Mouse (Mus musculus): ENCODE measurements around the gene Ngef. TPM values are rescaled to one million over a fixed set of nuclear protein-coding genes. Genes with fewer than 3 reads are reported as not detected.

Ngef gene
- total and polyA plus RNA-seq, 2 experiments from 2014 or later, result 57.9 to 67.2 TPM

DNA sequence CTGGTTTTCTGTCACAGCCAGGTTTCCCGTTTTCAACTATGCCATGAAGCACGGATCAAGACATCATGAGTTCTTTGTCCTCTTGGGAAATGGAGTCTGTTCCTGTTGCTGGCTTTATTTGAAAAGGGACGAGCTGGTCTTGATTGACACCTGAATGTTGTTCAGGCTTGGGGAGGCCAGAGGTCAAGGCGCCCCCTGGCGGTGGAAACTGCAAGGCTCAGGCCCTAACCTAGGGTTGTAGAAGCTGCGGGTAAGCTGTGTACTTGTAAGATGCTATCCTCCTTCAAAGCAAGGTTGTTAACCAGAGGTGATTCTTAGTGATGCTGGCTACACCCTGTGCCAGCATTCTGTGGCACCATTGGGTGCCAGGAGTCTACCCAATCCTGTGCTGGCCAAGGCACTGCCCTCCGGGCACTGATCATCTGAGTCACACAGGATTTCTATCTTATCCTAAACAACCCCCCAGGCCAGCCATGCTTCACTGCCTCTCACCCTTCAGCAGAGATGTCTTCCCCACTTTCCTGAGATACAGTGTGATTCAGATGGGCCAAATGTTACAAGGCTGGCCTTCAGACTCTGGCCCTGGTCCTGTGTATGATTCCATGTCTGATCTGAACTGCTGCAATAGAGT is 34.9 kb upstream of the Ngef start:
- no peaks in the 10 kb centered on the region for H3K4me1 ChIP-seq (ENCODE audit: insufficient read depth)
- H3K9ac ChIP-seq, result no peak overlapping the region
- no peaks in the 10 kb centered on the region for H3K9me3 ChIP-seq (ENCODE audit: low read length)
- 31% methylated on average over 7 of the region's 7 CpGs for WGBS
- peak; percentile 65 for TF ChIP-seq CTCF (IDR thresholded peaks at IDR 0.05; ENCODE audit: low read depth)
- no peak for ATAC-seq
- H3K36me3 ChIP-seq (ENCODE audit: insufficient read depth), result no peaks in the 10 kb centered on the region
- no peaks in the 10 kb centered on the region for H3K27me3 ChIP-seq (ENCODE audit: insufficient read depth, low read length)
- no peak overlapping the region for H3K27ac ChIP-seq (ENCODE audit: low read depth, low read length)
- peak; percentile 32 for DNase-seq
- H3K4me2 ChIP-seq (ENCODE audit: low read depth), result no peak overlapping the region
- H3K4me3 ChIP-seq (ENCODE audit: low read depth, low read length), result no peak overlapping the region

DNA sequence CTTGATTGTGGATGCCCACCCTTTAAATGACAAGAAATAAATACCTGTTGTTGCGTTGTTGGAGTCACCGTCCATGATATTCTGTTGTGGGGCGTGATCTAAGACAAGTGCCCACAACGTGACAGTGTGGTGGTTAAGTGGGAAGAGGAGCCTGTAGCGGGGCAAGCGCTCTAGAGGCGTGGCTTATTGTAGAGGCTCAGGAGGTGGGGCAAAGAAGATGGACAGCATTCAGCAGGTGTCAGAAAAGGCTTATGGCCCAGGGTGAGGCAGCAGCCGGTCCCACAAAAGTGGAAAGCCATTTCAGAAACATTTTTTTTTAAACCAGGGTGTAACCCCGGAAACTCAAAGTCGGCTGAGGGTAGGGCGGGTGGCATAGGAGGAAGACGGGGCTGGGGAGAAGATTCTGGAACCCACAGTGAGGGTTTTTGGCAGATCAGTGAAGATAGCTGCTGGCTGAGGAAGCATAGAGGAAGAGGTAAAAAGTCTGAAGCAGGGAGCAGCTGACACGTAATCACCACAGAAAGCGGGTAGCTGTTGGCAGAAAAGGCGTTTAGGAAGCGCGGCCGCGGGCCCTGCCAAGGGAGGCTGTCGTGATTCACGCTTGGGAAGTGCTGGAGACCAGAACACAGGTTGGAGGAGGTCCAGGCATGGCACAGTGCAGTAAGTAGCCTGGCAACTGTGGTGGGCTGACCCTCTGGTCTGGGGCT is 33.9 kb upstream of the Ngef start:
- Histone ChIP-seq H3K4me3 (ENCODE audit: low read depth, low read length) (no peak overlapping the region), H3K27me3 (ENCODE audit: insufficient read depth, low read length) (no peaks in the 10 kb centered on the region), H3K4me2 (ENCODE audit: low read depth) (no peak overlapping the region), H3K9me3 (ENCODE audit: low read length) (no peaks in the 10 kb centered on the region), H3K4me1 (ENCODE audit: insufficient read depth) (no peaks in the 10 kb centered on the region), H3K27ac (ENCODE audit: low read depth, low read length) (no peak overlapping the region), H3K9ac (no peak overlapping the region), H3K36me3 (ENCODE audit: insufficient read depth) (no peaks in the 10 kb centered on the region)
- peak; percentile 94 for ATAC-seq
- peak; percentile 79 for DNase-seq
- WGBS, result 62% methylated on average over 21 of the region's 21 CpGs
- TF ChIP-seq CTCF (IDR thresholded peaks at IDR 0.05; ENCODE audit: low read depth), result no peak

DNA sequence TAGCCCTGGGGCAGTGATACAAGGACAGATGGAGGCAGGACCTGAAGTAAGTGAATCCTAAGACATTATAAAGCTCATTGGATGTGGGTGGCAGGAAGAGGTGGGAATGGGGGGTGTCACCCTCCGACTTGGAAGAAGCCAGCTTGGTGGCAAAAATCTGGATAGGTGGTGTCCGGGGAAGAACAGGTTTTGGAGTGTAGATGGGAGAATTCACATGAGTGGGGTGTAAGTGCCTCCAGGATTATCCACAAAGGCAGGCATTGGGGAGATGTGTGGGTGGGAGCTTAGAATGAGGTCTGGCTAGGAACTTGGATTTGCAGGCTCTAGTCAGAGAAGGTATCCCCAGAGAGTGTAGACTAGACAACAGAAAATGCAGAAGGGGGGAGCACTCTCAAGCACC is 31.6 kb upstream of the Ngef start:
- Histone ChIP-seq H3K27me3 (ENCODE audit: insufficient read depth, low read length) (no peaks in the 10 kb centered on the region), H3K4me3 (ENCODE audit: low read depth, low read length) (no peak overlapping the region), H3K4me2 (ENCODE audit: low read depth) (no peak overlapping the region), H3K4me1 (ENCODE audit: insufficient read depth) (no peaks in the 10 kb centered on the region), H3K27ac (ENCODE audit: low read depth, low read length) (no peak overlapping the region), H3K36me3 (ENCODE audit: insufficient read depth) (no peaks in the 10 kb centered on the region), H3K9me3 (ENCODE audit: low read length) (no peaks in the 10 kb centered on the region), H3K9ac (no peak overlapping the region)
- ATAC-seq (no peak), DNase-seq (no peak)
- TF ChIP-seq CTCF (IDR thresholded peaks at IDR 0.05; ENCODE audit: low read depth), result no peak
- 96% methylated on average over 2 of the region's 2 CpGs for WGBS

DNA sequence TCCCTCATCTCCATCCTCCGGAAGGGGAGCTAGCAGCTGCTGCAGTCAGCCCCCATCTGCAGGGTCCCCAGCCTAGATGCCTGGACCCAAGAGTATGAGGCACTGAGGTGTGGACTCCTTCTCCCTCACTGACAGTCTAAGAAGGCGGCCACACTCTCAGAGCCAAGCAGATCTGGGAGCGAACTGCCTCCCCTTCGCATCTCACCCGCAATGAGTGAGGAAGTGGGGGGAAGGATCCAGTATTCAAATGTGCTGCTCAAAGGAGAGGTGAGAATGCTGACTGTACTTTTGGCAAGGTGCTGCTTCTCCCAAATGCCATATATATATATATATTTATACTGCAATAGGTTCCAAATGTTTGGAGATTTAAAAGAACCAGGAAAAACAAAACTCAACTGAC is 29.7 kb upstream of the Ngef start:
- H3K36me3 ChIP-seq (ENCODE audit: insufficient read depth), result no peaks in the 10 kb centered on the region
- H3K27ac ChIP-seq (ENCODE audit: low read depth, low read length), result no peak overlapping the region
- WGBS, result 85% methylated on average over 5 of the region's 5 CpGs
- no peaks in the 10 kb centered on the region for H3K9me3 ChIP-seq (ENCODE audit: low read length)
- H3K27me3 ChIP-seq (ENCODE audit: insufficient read depth, low read length), result no peaks in the 10 kb centered on the region
- no peak overlapping the region for H3K4me3 ChIP-seq (ENCODE audit: low read depth, low read length)
- ATAC-seq (no peak), DNase-seq (no peak)
- H3K4me1 ChIP-seq (ENCODE audit: insufficient read depth), result no peaks in the 10 kb centered on the region
- no peak overlapping the region for H3K9ac ChIP-seq
- H3K4me2 ChIP-seq (ENCODE audit: low read depth), result no peak overlapping the region
- no peak for TF ChIP-seq CTCF (IDR thresholded peaks at IDR 0.05; ENCODE audit: low read depth)

DNA sequence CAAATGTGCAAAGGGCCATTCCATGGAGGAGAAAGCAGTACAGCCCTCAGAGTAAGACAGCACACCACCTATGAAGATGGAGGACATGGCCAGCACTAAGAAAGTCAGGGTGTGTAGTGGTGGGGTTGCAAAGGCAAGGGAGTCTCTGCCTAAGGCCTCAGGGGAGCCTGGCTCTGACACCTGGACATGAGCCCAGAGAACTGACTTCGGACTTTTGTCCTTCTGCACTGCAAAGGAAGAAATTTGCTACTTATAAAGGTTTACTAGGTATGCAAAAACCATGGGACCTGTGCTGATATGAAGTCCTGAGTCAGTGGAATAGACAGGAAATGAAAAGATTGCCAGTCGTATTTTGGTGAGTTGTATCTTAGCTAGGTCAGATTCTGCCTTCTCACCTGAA is 28.1 kb upstream of the Ngef start:
- H3K27me3 ChIP-seq (ENCODE audit: insufficient read depth, low read length), result no peaks in the 10 kb centered on the region
- no peaks in the 10 kb centered on the region for H3K9me3 ChIP-seq (ENCODE audit: low read length)
- no peak for TF ChIP-seq CTCF (IDR thresholded peaks at IDR 0.05; ENCODE audit: low read depth)
- no peak overlapping the region for H3K4me2 ChIP-seq (ENCODE audit: low read depth)
- no peak for ATAC-seq
- no peak for DNase-seq
- H3K4me1 ChIP-seq (ENCODE audit: insufficient read depth), result no peaks in the 10 kb centered on the region
- no peak overlapping the region for H3K27ac ChIP-seq (ENCODE audit: low read depth, low read length)
- no peak overlapping the region for H3K9ac ChIP-seq
- H3K4me3 ChIP-seq (ENCODE audit: low read depth, low read length), result no peak overlapping the region
- WGBS, result 73% methylated on average over 2 of the region's 2 CpGs
- no peaks in the 10 kb centered on the region for H3K36me3 ChIP-seq (ENCODE audit: insufficient read depth)

DNA sequence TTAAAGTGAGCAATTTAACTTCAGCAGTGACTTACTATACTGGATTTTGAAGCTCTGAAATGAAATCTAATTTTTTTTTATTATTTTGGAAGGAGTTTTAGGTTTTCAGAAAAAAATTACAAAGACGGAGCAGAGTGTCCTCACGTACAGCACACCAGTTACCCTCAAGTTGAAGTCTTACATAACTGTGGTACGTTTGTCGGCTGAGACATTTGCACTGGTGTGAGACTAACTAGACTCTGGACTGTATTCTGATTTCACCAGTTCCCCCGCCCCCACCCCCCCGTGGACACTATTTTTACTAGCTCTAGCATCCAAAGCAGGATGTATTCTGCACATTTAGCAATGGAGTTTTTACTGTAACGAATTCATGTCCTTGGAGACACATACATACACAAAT is 26.9 kb upstream of the Ngef start:
- Histone ChIP-seq H3K36me3 (ENCODE audit: insufficient read depth) (no peaks in the 10 kb centered on the region), H3K27ac (ENCODE audit: low read depth, low read length) (no peak overlapping the region), H3K27me3 (ENCODE audit: insufficient read depth, low read length) (no peaks in the 10 kb centered on the region), H3K9ac (no peak overlapping the region), H3K9me3 (ENCODE audit: low read length) (no peaks in the 10 kb centered on the region), H3K4me2 (ENCODE audit: low read depth) (no peak overlapping the region), H3K4me3 (ENCODE audit: low read depth, low read length) (no peak overlapping the region), H3K4me1 (ENCODE audit: insufficient read depth) (no peaks in the 10 kb centered on the region)
- no peak for TF ChIP-seq CTCF (IDR thresholded peaks at IDR 0.05; ENCODE audit: low read depth)
- ATAC-seq (no peak), DNase-seq (no peak)
- WGBS, result 78% methylated on average over 7 of the region's 7 CpGs

DNA sequence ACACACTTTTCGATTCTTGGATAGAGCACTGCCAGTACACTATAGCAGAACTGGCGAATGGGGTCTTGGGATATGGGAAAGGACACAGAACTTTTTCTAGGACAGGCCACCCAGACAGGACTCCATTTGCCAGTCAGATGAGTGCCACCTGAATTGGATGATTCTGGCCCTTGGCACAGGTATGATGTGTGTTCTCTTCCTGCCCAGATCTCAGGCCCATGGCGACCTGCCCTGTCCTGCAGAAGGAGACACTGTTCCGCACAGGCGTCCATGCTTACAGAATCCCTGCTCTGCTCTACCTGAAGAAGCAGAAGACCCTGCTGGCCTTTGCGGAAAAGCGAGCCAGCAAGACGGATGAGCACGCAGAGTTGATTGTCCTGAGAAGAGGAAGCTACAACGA is 21.0 kb upstream of the Ngef start:
- Histone ChIP-seq H3K4me2 (ENCODE audit: low read depth) (no peak overlapping the region), H3K4me1 (ENCODE audit: insufficient read depth) (no peaks in the 10 kb centered on the region), H3K36me3 (ENCODE audit: insufficient read depth) (no peaks in the 10 kb centered on the region), H3K9me3 (ENCODE audit: low read length) (no peaks in the 10 kb centered on the region), H3K4me3 (ENCODE audit: low read depth, low read length) (no peak overlapping the region), H3K27me3 (ENCODE audit: insufficient read depth, low read length) (no peaks in the 10 kb centered on the region), H3K27ac (ENCODE audit: low read depth, low read length) (no peak overlapping the region), H3K9ac (no peak overlapping the region)
- ATAC-seq (no peak), DNase-seq (no peak)
- TF ChIP-seq CTCF (IDR thresholded peaks at IDR 0.05; ENCODE audit: low read depth), result no peak
- WGBS, result 95% methylated on average over 10 of the region's 10 CpGs

Data from forebrain, postnatal 0 days (tissue).